Mouse (Mus musculus) ES-E14 (cell line): ENCODE measurements around the gene Rgma. TPM values are rescaled to one million over a fixed set of nuclear protein-coding genes. Genes with fewer than 3 reads are reported as not detected.

Experiments used
- DNase-seq: peaks from one replicate; pipeline ENCODE4 v3.0.0-alpha.2; 2013; ENCODE audit warnings: low read depth, low spot score
- H3K27ac ChIP-seq: 2 replicates; pipeline ENCODE4 v1.5.1; 2012; ENCODE audit warnings: low read depth, mild to moderate bottlenecking, low read length, moderate library complexity, mixed read lengths; ENCODE audit not compliant: poor library complexity, insufficient read depth, severe bottlenecking
- H3K36me3 ChIP-seq: 2 replicates; pipeline ENCODE4 v1.6.1; 2012; ENCODE audit warnings: mild to moderate bottlenecking, low read length, moderate library complexity, mixed read lengths; ENCODE audit not compliant: control insufficient read depth, poor library complexity, insufficient read depth, severe bottlenecking
- H3K4me1 ChIP-seq, 2 experiments: fragments of 150-350 bp in 1 of 2; sonication (generic) in 1 of 2; 2 replicates each; pipeline ENCODE4 v1.6.1; 2012; ENCODE audit warnings: low read length in 2 of 2, mild to moderate bottlenecking in 1 of 2, mixed read lengths in 1 of 2; ENCODE audit not compliant: control insufficient read depth in 2 of 2, insufficient read depth in 2 of 2, poor library complexity in 1 of 2
- H3K4me3 ChIP-seq, 2 experiments: fragments of 150-350 bp in 1 of 2; sonication (generic) in 1 of 2; 2 replicates each; pipeline ENCODE4 v1.5.1; 2012; ENCODE audit warnings: low read length in 2 of 2, low read depth in 1 of 2, mild to moderate bottlenecking in 1 of 2, mixed read lengths in 1 of 2; ENCODE audit not compliant: insufficient read depth in 1 of 2, poor library complexity in 1 of 2, severe bottlenecking in 1 of 2
- H3K9ac ChIP-seq: 2 replicates; pipeline ENCODE4 v1.6.1; 2012; ENCODE audit warnings: low read depth, mild to moderate bottlenecking, low read length, mixed read lengths; ENCODE audit not compliant: poor library complexity, insufficient read depth, severe bottlenecking
- H3K9me3 ChIP-seq: fragments of 150-350 bp; sonication (generic); 2 replicates; pipeline ENCODE4 v1.6.1; 2012; ENCODE audit warnings: low read depth, mild to moderate bottlenecking, low read length; ENCODE audit not compliant: control insufficient read depth, insufficient read depth
- CHD2 ChIP-seq: IDR thresholded peaks from 2 replicates; pipeline ENCODE4 v1.6.1; 2014; ENCODE audit warnings: mild to moderate bottlenecking, low read depth, low read length, inconsistent platforms
- HCFC1 ChIP-seq: IDR thresholded peaks from 2 replicates; pipeline ENCODE4 v1.6.1; 2012; ENCODE audit warnings: low read length, inconsistent platforms, borderline replicate concordance; ENCODE audit not compliant: insufficient read depth
- MAFK ChIP-seq: IDR thresholded peaks from 2 replicates; pipeline ENCODE4 v1.6.1; 2014; ENCODE audit warnings: mild to moderate bottlenecking, low read depth, low read length, inconsistent platforms; ENCODE audit not compliant: insufficient read depth
- ZC3H11A ChIP-seq: IDR thresholded peaks from 2 replicates; pipeline ENCODE4 v1.6.1; 2012; ENCODE audit warnings: low read depth, mild to moderate bottlenecking, inconsistent platforms, low read length, borderline replicate concordance
- ZNF384 ChIP-seq: IDR thresholded peaks from 2 replicates; pipeline ENCODE4 v1.6.1; 2012; ENCODE audit warnings: low read depth, low read length, inconsistent platforms
- in situ Hi-C, 2 experiments: fragments of 600-800 bp; cut with MboI; formaldehyde crosslinking; loops; one replicate each; pipeline ENCODE4 v1.15.1; 2025; ENCODE audit warnings: low sequenced_read_pairs in 2 of 2, inconsistent platforms in 1 of 2; ENCODE audit not compliant: unreplicated experiment in 2 of 2
- total RNA-seq: library from RNA; depleted of rRNA; stranded (reverse); fragments of 300-350 nt; gene quantifications from 2 replicates; pipeline ENCODE4 v1.2.3, GENCODE M21; 2012; rRNA removed

The Rgma gene
- 2.4 and 3.7 TPM in 2 replicates for total RNA-seq

DNA sequence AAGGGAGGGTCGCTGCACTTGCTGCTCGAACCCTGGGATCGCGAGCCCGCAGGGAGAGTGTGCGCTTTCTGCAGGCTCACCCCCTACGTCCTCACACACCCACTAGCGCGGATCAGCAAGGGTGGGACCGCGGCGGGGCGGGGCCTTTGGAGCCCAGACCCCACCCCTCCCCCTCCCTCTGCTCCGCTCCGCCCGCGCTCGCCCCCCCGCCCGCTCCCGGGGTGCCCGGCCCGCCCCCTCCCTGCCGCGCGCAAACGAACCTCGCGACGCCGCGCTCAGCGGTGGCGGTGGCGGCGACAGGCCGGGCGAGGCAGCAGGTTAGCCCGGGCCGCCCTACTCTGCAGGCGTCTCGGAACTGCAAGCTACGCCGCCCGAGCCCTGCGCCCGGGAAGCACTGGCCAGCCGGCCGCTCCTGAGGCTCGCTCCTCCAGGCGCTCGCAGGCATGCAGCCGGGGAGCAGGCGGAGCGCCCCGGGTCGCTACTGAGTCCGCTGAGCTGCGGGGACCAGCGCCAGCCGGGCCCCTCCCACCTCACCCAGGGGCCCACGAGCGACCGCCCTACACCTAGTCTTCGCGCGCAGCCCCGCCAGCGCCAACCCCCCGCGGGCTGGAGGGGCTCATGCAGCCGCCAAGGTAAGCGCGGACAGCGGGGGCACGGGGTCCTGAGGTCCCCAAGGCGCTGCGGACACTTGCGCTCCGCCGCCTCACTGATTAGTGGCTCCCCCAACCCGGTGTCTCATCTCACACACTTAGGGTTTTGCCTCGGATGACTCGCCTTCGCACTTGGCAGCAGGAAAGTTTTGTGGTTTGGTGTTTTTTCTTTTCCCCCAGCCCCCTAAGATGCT lies at the start of gene Rgma:
Rgma (plus strand) TSS at position 253 of the 844 bp plus-strand sequence.
- peaks cover 3 to 10% of the 10 kb centered on the region in 2 experiments; a peak in 2 of 4 replicates for H3K4me1 ChIP-seq
- in situ Hi-C loops: loop anchor here in 1 of 2 experiments (25.0 kb wide), 1 partner anchor 637 kb away; the partner anchor contains the start of gene St8sia2

DNA sequence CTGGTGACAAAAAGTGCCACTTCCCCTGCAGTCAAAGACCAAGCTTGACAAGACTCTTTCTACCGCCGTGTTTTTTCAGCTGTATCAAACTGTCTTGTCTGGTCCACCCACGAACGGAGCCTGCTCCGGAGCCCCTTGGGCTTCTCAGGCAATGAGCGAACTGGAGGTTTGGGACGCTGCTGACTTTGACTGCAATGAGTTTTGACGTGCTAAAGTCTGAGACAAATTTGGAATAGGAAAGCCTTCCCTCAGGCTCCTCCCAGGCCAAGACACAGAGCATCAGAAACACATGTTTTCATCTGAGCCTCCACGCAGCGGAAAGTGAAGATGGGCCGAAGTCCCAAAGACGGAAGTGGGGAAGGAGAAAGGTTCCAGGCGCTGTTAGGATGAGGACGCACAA lies 49.1 kb upstream of the Rgma start:
- peaks cover 0 to 6% of the 10 kb centered on the region in 2 experiments; a peak in 2 of 4 replicates for H3K4me1 ChIP-seq
- in situ Hi-C loops: no loop called here
- TF ChIP-seq CHD2: no peak
- TF ChIP-seq ZNF384: no peak
- TF ChIP-seq ZC3H11A: no peak
- no peak for TF ChIP-seq HCFC1
- TF ChIP-seq MAFK: no peak
- no peak overlapping the region for H3K9ac ChIP-seq
- no peak overlapping the region for H3K4me3 ChIP-seq
- DNase-seq: no peak
- H3K27ac ChIP-seq: no peak overlapping the region
- no peaks in the 10 kb centered on the region for H3K36me3 ChIP-seq
- no peaks in the 10 kb centered on the region for H3K9me3 ChIP-seq

More for the DNA sequence above, at the start of gene Rgma:
- no peak within 1 kb of the TSS for H3K27ac ChIP-seq
- TF ChIP-seq HCFC1: no peak
- no peak for TF ChIP-seq ZC3H11A
- no peak for TF ChIP-seq CHD2
- TF ChIP-seq MAFK: no peak
- TF ChIP-seq ZNF384: no peak
- peak; percentile 35 for DNase-seq
- peak within 1 kb of the TSS; percentile 77 to 80 for H3K4me3 ChIP-seq
- H3K9ac ChIP-seq: peak within 1 kb of the TSS; percentile 58
- no peaks in the 10 kb centered on the region for H3K9me3 ChIP-seq
- H3K36me3 ChIP-seq: no peaks in the 10 kb centered on the region

- H3K9ac ChIP-seq: no peak overlapping the region
- TF ChIP-seq HCFC1: no peak
- TF ChIP-seq ZC3H11A: no peak
- no peak for TF ChIP-seq CHD2
- no peak for TF ChIP-seq ZNF384
- no peak for TF ChIP-seq MAFK
- peaks cover 0 to 6% of the 10 kb centered on the region in 2 experiments; a peak in 2 of 4 replicates for H3K4me1 ChIP-seq
- H3K9me3 ChIP-seq: no peaks in the 10 kb centered on the region
- H3K27ac ChIP-seq: no peak overlapping the region
- no peak overlapping the region for H3K4me3 ChIP-seq
- in situ Hi-C loops: no loop called here
- DNase-seq: no peak
- no peaks in the 10 kb centered on the region for H3K36me3 ChIP-seq
Measured at GRCm38 (mm10) chr7:73326680-73327079, 48.6 kb upstream of the Rgma start.

GRCm38 (mm10) chr7:73327193-73327592 lies 48.1 kb upstream of the Rgma start:
- H3K4me1 ChIP-seq: peaks cover 0 to 6% of the 10 kb centered on the region in 2 experiments; a peak in 2 of 4 replicates
- H3K36me3 ChIP-seq: no peaks in the 10 kb centered on the region
- H3K9ac ChIP-seq: no peak overlapping the region
- H3K9me3 ChIP-seq: no peaks in the 10 kb centered on the region
- in situ Hi-C loops: no loop called here
- no peak overlapping the region for H3K27ac ChIP-seq
- TF ChIP-seq ZC3H11A (no peak), ZNF384 (no peak), CHD2 (no peak), MAFK (no peak), HCFC1 (no peak)
- no peak overlapping the region for H3K4me3 ChIP-seq
- no peak for DNase-seq
